Mouse (Mus musculus) CH12.LX (cell line): ENCODE results near the gene Il34.

Experiments used
- CTCF ChIP-seq, 2 experiments: IDR thresholded peaks in 1 of 2; conservative IDR thresholded peaks in 1 of 2; 2 replicates each; pipeline ENCODE4 v1.5.1; 2011 to 2012; ENCODE audit warnings: low read depth in 2 of 2, low read length in 2 of 2, improper control_type of control experiment in 1 of 2, inconsistent platforms in 1 of 2, mild to moderate bottlenecking in 1 of 2, moderate library complexity in 1 of 2
- E2F4 ChIP-seq: IDR thresholded peaks from 2 replicates; pipeline ENCODE4 v1.6.1; 2011; ENCODE audit warnings: low read depth, low read length, improper control_type of control experiment; ENCODE audit not compliant: insufficient replicate concordance
- EP300 ChIP-seq: IDR thresholded peaks from 2 replicates; pipeline ENCODE4 v1.6.1; 2011; ENCODE audit warnings: low read length, improper control_type of control experiment
- HCFC1 ChIP-seq: IDR thresholded peaks from 2 replicates; pipeline ENCODE4 v1.6.1; 2012; ENCODE audit warnings: low read depth, mild to moderate bottlenecking, inconsistent platforms, low read length, improper control_type of control experiment
- JUN ChIP-seq: IDR thresholded peaks from 2 replicates; pipeline ENCODE4 v1.6.1; 2011; ENCODE audit warnings: low read depth, mild to moderate bottlenecking, low read length, improper control_type of control experiment, moderate library complexity; ENCODE audit not compliant: insufficient read depth
- MXI1 ChIP-seq: IDR thresholded peaks from 2 replicates; pipeline ENCODE4 v1.6.1; 2011; ENCODE audit warnings: mild to moderate bottlenecking, low read depth, low read length, improper control_type of control experiment
- POLR2A ChIP-seq: IDR thresholded peaks from 2 replicates; pipeline ENCODE4 v1.6.1; 2011; ENCODE audit warnings: low read depth, mild to moderate bottlenecking, improper control_type of control experiment, low read length
- POLR2AphosphoS2 ChIP-seq: IDR thresholded peaks from 2 replicates; pipeline ENCODE4 v1.6.1; 2011; ENCODE audit warnings: low read depth, low read length, improper control_type of control experiment
- SIN3A ChIP-seq: IDR thresholded peaks from 2 replicates; pipeline ENCODE4 v1.6.1; 2012; ENCODE audit warnings: low read length, improper control_type of control experiment, inconsistent platforms
- TCF12 ChIP-seq: IDR thresholded peaks from 2 replicates; pipeline ENCODE4 v1.6.1; 2014; ENCODE audit warnings: low read depth, mild to moderate bottlenecking, inconsistent platforms, low read length, improper control_type of control experiment
- ZC3H11A ChIP-seq: IDR thresholded peaks from 2 replicates; pipeline ENCODE4 v1.6.1; 2012; ENCODE audit warnings: low read depth, mild to moderate bottlenecking, inconsistent platforms, low read length, improper control_type of control experiment
- ZNF384 ChIP-seq: IDR thresholded peaks from 2 replicates; pipeline ENCODE4 v1.6.1; 2012; ENCODE audit warnings: low read depth, low read length, improper control_type of control experiment, inconsistent platforms

- TF ChIP-seq CTCF (conservative IDR thresholded peaks at IDR 0.05 in 1 of 2, IDR thresholded peaks at IDR 0.05 in 1 of 2; ENCODE audit: low read depth in 2 of 2, low read length in 2 of 2) (no peak), MXI1 (no peak), HCFC1 (no peak), POLR2A (no peak), SIN3A (no peak), POLR2AphosphoS2 (no peak), ZNF384 (no peak), EP300 (no peak), JUN (no peak), E2F4 (no peak), TCF12 (no peak), ZC3H11A (no peak)
Observed at GRCm38 (mm10) chr8:110708429-110708828, 97.3 kb downstream of the Il34 start.
